Mouse (Mus musculus): ENCODE results near the gene Taf10. TPM values are rescaled to one million over a fixed set of nuclear protein-coding genes. Genes with fewer than 3 reads are reported as not detected.
"Not testable (repeated sequence)": the region's sequence is repeated elsewhere in the genome, so short reads cannot be mapped to it uniquely, and the experiment has no call there.

The Taf10 gene
- total RNA-seq, 2 experiments from 2014 or later: 109 to 110 TPM

DNA sequence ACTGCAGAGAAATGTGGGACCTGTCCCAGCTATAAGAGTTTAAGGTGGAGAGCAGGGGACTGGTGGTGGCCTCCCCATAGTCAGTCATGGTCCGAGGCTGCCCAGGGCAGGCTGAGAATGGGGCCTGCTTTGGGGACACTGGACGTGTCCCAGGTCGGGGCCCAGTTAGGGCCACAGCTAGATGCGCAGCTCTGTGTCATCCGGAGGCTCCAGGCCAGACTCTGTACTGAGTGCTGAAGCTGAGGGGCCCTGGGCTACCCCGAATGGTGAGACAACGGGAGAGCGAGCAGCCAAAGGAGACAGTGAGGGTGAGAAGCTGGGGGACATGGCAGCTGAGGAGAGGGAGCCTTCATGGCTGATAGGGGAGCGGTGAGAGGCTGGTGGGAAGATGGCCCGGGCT lies 9.1 kb upstream of the Taf10 start:
- no peak for DNase-seq
- intact Hi-C loops (cut with DNase I): no loop called here

DNA sequence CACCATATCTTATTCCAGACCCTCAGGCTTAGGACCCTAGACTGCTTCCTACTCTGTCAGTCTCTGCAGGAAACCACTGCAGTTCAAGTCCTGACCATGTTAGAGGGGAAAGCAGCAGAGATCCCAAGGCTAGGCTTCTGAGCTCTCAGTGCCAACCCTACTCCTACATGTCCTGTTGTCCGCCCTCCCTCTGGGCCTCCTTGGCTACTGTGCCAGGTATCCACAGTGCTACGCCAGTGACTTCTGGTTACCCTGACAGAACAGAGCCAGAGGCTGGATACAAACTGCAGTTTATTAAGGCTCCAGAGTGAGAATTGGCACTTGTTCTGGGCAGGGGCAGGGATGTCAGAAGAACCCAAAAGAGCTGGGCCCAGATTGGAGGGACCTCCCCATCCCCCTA lies 8.6 kb upstream of the Taf10 start:
- no peak for DNase-seq
- intact Hi-C loops (cut with DNase I): no loop called here

DNA sequence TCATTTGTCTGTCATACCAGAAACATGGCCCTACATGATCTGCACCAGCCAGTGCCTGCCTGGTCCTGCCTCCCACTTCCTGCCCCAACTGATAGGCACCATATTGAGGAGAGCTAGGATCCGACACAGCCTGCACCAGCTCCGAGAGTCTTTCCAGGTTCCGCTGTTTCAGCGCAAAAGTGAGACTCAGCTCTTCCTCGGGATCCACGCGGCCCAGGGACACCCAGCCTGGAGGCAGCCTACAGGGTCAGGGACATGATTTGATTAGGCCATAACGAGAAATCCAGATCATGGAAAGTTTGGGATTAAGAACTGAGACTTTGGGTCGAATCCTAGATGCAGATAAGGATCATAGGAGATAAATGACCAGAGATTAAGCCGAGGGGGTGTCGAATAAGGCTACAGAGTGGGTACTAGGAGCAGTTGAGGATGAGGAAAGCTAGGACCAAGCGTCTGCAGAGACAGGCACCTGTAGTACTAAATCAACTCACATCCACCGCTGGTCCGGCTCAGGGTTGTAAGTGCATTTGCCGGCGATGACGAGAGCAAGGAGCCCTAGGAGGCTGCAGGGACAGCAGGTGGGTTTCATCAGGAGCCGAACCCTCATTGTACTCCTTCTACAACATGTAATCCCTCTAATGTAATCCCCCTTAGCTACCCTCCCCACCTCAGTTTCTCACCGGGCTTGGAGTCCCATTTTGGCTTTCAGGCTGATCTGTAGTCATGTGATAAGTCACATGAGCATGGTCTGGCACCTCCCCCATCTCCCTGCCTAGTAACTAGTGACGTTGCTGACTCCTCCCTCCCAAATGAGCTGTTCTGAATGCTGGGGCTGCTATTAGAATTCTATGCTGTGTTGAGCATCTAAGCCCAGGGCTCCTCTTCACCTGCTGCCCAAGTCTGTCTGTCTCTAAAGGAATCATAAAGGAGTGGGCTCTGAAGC lies 7.6 kb upstream of the Taf10 start, which contains the start of gene Tpp1:
Gene Tpp1, minus strand, starts transcription at position 745 of the 943 bp plus-strand sequence.
- peak; percentile 90 for DNase-seq
- intact Hi-C loops (cut with DNase I): no loop called here

DNA sequence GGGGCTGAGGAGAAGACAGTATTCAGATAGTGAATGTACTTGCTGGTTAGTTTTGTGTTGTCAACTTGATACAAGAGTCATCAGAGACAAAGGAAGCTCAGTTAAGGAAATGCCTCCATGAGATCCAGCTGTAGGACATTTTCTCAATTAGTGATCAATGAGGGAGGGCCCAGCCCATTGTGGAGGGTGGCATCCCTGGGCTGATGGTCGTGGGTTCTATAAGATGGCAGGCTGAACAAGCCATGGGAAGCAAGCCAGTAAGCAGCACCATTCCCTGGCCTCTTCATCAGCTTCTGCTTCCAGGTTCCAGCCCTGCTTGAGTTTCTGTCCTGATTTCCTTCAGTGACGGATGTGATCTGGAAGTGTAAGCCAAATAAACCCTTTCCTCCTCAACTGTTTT lies 3.6 kb upstream of the Taf10 start:
- intact Hi-C loops (cut with DNase I): no loop called here
- no peak for DNase-seq

DNA sequence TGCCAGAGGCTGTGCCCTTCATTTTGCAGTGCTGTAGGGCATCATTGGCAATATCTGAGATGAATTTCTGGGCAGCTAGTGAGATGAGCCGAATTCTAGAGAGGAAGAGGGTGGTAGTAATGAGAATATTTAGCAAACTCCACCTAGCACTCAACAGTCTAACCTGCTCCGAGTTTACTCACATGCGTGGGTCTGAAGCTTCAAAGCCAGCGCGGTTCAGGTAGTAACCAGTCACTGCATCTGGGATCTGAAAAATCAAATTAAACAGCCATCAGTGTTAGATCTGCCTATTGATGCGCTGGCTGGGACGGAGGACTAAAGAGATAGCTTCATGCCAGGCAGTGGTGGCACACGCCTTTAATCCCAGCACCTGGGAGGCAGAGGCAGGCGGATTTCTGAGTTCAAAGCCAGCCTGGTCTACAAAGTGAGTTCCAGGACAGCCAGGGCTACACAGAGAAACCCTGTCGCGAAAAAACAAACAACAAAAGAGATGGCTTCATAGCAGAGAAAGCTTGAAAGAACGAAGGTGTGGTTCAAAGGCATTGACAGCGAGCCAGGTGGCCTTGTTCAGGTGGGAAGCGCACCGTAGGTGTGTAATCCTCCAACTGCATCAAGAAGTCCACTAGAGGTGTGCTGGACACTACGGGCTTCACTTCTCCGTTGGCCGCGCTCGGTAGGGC lies 775 bp downstream of the Taf10 start:
- DNase-seq; intact Hi-C loops (cut with DNase I): not testable (repeated sequence)

DNA sequence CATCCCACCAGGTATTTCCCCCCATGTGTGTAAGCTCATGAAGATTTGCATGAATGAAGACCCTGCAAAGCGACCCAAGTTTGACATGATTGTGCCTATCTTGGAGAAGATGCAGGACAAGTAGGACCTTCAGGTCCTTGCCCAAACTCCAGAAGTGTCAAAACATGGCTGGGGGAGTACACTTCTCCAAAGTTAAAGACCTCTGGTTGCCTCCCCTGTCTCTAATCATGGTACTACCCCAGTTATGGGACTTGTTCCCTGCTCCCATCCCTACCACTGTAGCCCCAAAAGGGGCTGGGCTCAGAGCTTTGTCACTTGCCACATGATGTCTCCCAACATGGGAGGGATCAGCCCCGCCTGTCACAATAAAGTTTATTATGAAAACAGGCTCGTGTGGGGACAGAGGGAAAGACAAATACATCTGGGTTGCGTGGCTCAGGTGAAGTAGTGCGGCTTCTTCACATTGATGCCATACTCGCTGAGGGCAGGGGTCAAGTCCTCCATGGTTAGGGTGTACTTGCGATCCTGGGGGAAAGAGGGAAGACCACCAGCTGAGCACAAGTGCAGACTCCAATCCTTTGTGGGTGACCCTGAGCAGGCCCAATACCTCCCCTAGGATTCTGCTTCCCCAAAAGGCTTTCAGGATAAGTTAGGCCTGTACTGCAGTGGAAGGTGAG lies 1.5 kb downstream of the Taf10 start:
- intact Hi-C loops (cut with DNase I): not testable (repeated sequence)

DNA sequence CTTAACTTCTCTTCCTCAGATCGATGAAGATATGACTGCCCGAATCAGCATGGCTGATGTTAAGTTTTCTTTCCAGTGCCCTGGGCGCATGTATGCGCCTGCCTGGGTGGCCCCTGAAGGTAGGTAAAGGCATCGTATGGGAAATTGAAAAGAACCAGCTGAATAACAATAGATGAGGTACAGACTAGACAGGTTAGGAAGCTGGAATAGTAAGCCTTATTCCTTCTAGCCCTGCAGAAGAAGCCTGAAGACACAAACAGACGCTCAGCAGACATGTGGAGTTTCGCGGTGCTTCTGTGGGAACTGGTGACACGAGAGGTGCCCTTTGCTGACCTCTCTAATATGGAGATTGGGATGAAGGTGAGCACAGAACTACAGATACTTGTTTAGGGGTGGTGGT lies 2.2 kb downstream of the Taf10 start:
- DNase-seq: no peak
- intact Hi-C loops (cut with DNase I): no loop called here

More for the DNA sequence above, 1.5 kb downstream of the Taf10 start:
- not testable (repeated sequence) for DNase-seq

DNA sequence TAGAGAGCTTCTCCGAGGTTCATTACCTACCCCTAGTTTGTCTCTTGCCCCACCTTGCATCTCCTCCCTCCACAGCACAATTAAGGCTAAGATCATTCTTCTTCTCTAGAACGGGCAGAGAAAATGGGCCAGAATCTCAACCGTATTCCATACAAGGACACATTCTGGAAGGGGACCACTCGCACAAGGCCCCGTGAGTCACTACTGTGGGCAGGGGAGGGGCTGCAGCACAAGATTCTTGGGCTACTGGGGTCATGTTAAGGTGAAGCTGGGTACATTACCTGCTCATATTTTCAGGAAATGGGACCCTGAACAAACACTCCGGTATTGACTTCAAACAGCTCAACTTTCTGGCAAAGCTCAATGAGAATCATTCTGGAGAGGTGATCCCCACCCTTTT lies 3.3 kb downstream of the Taf10 start:
- intact Hi-C loops (cut with DNase I): no loop called here

DNA sequence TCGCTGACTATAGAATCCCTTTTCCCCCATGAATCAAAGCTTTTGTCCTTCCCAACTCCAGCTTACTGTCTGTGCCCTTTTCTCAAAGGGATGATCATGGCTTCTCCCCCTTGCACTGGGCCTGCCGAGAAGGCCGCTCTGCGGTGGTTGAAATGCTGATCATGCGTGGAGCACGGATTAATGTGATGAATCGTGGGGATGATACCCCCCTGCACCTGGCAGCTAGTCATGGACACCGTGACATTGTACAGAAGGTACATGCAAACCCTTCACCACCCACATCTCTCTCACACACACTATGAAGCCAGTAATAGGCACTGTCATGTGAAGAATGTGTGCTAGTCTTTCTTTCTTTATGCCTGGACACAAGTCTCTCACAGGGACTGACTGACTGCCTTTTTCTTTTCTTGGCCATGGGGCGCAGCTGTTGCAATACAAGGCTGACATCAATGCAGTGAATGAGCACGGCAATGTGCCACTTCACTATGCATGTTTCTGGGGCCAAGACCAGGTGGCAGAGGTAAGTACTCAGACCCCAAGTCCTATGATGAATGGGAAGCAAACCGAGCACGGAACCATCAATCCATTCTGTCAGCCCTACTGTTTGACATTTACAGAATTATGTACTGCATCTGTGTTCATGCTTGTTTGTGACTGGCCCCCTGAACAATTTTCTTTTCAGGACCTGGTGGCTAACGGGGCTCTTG lies 3.9 kb downstream of the Taf10 start:
- intact Hi-C loops (cut with DNase I): no loop called here

More for the DNA sequence above, 3.3 kb downstream of the Taf10 start:
- no peak for DNase-seq

DNA sequence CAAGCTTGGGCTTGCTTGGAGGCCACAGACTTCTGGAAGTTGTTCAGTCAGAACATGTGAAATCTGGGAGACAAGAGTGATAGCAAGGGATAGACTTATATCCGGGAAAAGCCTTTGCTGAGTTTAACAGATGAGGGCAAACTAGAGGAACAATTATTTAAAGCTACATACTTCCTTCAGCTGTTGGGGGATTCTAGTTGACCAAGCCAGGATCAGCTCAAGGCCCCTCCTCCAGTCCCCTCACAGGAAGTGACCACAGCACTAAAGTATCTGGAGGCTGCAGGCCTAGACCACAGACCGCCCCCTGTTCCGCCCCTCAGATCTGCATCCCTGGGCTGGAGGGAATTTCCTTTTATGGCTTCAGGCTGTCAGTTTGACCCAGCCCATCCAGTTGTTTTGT lies 5.2 kb downstream of the Taf10 start:
- no peak for DNase-seq
- intact Hi-C loops (cut with DNase I): loop anchor here (10.0 kb wide), 1 partner anchor 184 kb away; the partner anchor contains the start of gene Smpd1

More for the DNA sequence above, 3.9 kb downstream of the Taf10 start:
- DNase-seq: no peak

DNA sequence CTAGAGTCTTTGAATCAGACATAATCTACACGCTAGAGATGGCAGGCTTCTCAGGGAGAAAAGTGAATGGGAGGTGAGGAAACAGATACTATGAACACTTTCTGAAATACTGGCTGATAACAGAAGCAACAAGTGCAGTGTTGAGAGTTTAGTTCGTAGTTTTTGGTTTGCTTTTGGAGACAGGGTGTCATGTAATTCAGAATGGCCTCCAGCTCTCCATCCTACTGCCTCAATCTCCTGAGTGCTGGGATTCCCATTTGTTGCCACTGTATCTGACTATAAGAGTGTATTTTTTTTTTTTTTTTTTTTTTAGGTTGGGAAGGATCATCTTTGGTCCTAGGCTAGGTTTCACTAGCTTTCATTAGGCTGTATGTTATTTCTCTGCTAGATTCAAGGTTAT lies 5.9 kb downstream of the Taf10 start:
- intact Hi-C loops (cut with DNase I): loop anchor here (10.0 kb wide), 1 partner anchor 183 kb away; the partner anchor contains the start of gene Smpd1
- DNase-seq: no peak

DNA sequence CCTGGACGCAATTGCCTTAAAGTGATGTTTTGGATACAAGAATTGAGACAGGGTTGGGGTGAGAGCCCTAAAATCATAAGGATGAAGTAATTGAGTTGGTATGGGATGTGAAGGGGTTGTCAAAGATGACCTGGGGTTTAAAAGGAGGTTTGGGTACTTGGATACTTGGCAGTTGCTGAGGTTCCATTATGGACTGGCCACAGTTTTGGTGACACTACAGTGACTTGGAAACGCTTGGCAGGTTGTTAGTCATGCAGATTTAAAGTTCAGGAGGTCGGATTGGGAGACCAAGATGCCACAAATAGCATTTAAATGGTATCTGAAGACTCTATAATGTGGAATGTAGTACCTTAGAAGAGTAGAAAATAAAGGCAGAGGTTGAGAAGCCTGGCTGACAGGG lies 6.5 kb downstream of the Taf10 start:
- intact Hi-C loops (cut with DNase I): loop anchor here (10.0 kb wide), 1 partner anchor 183 kb away; the partner anchor contains the start of gene Smpd1
- DNase-seq: no peak

DNA sequence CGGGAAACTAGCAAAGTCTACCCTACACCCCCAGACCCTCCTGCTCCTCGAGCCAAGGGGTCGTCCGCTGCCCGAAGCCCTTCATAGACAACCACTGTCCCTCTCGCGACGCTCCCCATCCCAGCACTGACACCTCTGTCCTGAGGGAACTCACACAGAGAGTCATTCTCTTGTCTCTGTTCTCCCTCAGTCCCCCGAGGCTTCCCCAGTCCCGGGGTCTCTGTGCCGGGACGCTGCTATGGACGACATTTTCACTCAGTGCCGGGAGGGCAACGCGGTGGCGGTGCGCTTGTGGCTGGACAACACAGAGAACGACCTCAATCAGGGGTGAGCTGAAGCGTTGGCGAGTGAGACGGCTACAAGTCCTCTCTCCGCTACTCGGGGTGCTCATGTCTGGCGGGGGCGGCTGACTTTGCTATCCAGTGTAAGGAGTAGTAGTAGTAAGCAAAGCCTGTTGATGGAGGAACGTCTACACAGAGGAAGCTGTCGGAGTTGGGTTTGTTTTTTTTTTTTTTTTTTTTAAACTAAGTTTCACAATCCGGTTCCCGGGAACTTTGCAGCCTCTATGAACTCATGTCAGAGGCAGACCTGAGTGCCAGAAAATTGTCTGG lies 7.1 kb downstream of the Taf10 start, which contains the start of gene Rrp8:
Gene Rrp8, minus strand, starts transcription at position 475 of the 611 bp plus-strand sequence.
- DNase-seq: no peak
- intact Hi-C loops (cut with DNase I): loop anchor here (10.0 kb wide), 1 partner anchor 182 kb away; the partner anchor contains the start of gene Smpd1

DNA sequence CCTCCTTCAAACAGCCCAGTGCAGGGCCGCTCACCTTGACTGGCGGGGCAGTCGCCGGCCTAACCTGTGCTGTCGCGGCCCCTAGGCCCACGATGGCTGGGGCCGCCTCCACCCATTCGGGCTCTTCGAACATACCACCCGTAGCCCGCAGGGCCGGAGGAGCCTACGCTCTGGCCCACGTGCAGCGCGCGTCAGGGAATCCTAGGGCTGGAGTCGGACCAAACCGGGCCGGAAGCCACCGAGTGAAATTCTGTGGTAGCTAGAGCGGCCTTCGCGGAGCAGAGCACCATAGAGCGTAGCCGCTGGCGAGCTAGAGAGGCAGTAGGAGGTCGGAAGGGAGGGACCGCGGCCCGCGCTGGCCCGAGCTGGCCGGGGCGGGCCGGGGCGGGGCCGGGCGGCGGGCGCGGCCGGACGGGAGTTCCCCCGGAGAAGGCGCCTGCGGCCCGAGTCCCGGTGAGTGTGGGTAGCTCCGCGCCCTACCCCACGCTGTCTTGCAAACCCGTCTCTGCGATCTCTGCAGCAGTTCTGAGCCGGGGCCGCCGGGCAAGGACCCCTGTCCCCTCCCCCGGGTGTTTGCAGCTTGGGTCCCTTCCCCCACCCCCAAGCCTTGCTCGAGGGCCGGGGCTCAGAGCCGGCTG lies 7.8 kb downstream of the Taf10 start, which contains the start of gene Ilk:
Gene Ilk, plus strand, starts transcription at position 329 of the 638 bp plus-strand sequence.
- intact Hi-C loops (cut with DNase I): loop anchor here (10.0 kb wide), 1 partner anchor 182 kb away; the partner anchor contains the start of gene Smpd1
- DNase-seq: peak; percentile 89

DNA sequence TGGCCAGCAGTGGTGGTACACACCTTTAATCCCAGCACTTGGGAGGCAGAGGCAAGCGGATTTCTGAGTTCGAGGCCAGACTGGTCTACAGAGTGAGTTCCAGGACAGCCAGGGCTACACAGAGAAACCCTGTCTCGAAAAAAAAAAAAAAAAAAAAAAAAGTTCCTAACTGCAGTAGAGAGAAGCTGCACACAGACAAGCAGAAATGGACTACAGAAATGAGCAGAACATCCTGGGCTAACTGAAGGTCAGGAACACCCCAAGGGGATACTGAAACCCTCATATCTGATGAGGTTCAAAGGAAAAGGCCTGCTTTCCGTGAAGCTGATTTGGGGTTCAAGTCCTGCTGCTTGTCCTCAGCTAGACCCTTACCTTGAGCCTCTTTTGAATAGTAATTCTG lies 8.7 kb downstream of the Taf10 start:
- intact Hi-C loops (cut with DNase I): loop anchor here (10.0 kb wide), 1 partner anchor 181 kb away; the partner anchor contains the start of gene Smpd1
- DNase-seq: not testable (repeated sequence)

DNA sequence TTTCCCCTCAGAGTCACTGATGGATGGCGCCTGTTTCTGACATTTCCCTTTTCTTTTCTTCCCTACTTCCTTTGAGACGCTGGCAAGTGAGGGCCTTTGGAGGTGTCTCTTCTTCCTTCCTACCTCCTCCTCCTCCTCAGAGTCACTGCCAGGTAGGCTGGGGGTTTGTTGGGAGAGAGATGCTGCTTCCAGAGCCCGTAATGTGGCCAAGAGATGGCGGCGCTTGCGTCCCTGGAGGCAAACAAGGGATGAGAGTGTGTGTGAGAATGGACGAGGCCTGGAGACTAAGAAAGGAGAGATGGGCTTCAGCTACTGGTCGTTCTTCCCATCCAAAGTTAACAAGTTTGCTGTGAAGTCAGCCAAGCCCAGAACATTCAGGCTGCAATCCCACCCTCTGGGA lies 9.3 kb downstream of the Taf10 start:
- DNase-seq: no peak
- intact Hi-C loops (cut with DNase I): loop anchor here (10.0 kb wide), 1 partner anchor 180 kb away; the partner anchor contains the start of gene Smpd1

DNA sequence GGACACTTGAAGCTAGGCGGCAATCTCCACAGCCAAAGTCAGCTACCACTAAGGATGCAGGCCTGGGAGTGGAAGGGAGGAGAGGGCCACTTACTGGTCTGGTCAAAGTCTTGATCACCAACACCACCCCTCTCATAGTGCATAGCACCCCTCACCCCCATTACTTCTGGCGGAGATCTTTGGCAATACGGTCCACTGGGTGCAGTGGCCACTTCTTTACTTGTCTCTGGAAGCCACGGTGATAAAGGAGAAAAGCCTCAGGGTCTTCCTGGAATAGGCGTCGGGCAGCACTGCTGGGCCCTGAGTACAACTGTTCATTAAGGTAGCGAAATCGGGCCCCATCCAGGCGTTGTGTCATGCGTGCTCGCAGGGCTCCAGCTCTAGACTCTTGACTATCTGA lies 10.3 kb downstream of the Taf10 start:
- DNase-seq: no peak
- intact Hi-C loops (cut with DNase I): loop anchor here (10.0 kb wide), 1 partner anchor 179 kb away; the partner anchor contains the start of gene Smpd1

DNA sequence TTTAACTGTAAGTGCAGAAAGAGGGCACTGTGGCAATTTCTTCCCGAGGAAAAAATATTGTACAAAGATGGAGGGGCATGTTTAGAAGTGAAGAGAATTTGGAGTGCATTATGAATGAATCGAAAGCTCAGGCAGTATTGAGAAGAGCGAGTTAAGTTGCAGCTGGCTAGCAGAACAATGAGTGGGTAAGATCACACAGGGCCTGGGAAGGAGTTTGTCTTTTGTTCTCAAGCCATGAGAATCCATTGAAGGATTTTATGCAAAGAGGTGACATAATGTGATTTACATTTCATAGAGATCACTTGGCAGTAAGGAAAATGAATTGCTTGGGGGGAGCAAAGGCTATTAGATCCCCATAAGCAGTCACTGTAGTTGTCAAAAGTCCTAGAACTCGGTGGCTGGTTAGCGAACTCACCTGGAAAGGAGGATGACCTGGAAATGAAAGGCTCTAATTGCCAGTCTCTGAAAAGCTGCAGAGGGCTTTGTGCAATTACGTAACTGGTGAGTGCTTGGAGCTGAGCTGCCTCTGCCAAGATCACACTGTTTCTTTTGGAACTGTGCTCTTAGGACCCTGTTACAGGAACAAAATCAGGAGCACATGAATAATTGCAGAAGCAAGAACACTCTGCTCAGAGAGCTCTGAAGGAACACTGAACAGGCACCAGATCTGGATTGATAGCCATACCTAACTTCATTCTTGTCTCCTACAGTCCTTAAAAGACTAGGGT lies 15.3 kb downstream of the Taf10 start:
- intact Hi-C loops (cut with DNase I): no loop called here
- DNase-seq: no peak

All from left cerebral cortex, postnatal 4 days (tissue).